In genomic region chr4:44694369-44694768, GRCm38 (mm10) we compare ENCODE assay signal across 22 mouse cellular contexts. TPM values are rescaled to one million over a fixed set of nuclear protein-coding genes. Genes with fewer than 3 reads are reported as not detected.
DNase-seq lines count a peak whose midpoint lies in the region; ATAC-seq and TF ChIP-seq lines count a peak whose summit lies in the region.
"Had no signal": no experiment of that assay in that cellular context is flagged by ENCODE, and none has a peak within 500 bp of the region (broad histone marks: within the 10 kb centered on the region; RNA-seq: fewer than 3 reads in every experiment).

No protein-coding gene starts in this region.

- no peak overlapping the region for H3K9ac ChIP-seq in forebrain, postnatal 0 days
- H3K9ac ChIP-seq in forebrain, embryonic 14.5 days (ENCODE audit: low read length) = no peak overlapping the region
- H3K9ac ChIP-seq in hindbrain, embryonic 13.5 days = no peak overlapping the region
- no peak overlapping the region for H3K9ac ChIP-seq in midbrain, embryonic 12.5 days (replicated peaks)
- H3K9ac ChIP-seq: embryonic facial prominence, embryonic 12.5 days; intestine, embryonic 15.5 days; limb, embryonic 12.5 days; liver, embryonic 12.5 days had no signal

- peak; percentile 64 for ATAC-seq in forebrain, postnatal 0 days
- ATAC-seq in forebrain, embryonic 14.5 days = no peak
- ATAC-seq in hindbrain, embryonic 13.5 days (ENCODE audit: low FRiP score) = no peak
- no peak for ATAC-seq in midbrain, embryonic 12.5 days (ENCODE audit: low FRiP score, low read depth)
- ATAC-seq: intestine, embryonic 15.5 days; liver, embryonic 12.5 days had no signal

- H3K36me3 ChIP-seq in forebrain, postnatal 0 days (ENCODE audit: insufficient read depth) = no peaks in the 10 kb centered on the region
- no peaks in the 10 kb centered on the region for H3K36me3 ChIP-seq in forebrain, embryonic 14.5 days (ENCODE audit: control insufficient read depth, insufficient read depth, low read length)
- no peaks in the 10 kb centered on the region for H3K36me3 ChIP-seq in hindbrain, embryonic 13.5 days
- H3K36me3 ChIP-seq in midbrain, embryonic 12.5 days = no peaks in the 10 kb centered on the region
- H3K36me3 ChIP-seq: embryonic facial prominence, embryonic 12.5 days; heart, embryonic 10.5 days; intestine, embryonic 15.5 days; limb, embryonic 12.5 days; liver, embryonic 12.5 days had no signal

- no peak for TF ChIP-seq CTCF in forebrain, postnatal 0 days (IDR thresholded peaks at IDR 0.05; ENCODE audit: low read depth)

- 37% methylated on average over 15 of the region's 15 CpGs for WGBS in forebrain, postnatal 0 days
- WGBS in forebrain, embryonic 14.5 days = 48% methylated on average over 15 of the region's 15 CpGs
- 37% methylated on average over 15 of the region's 15 CpGs for WGBS in hindbrain, embryonic 13.5 days
- WGBS in midbrain, embryonic 12.5 days = 33% methylated on average over 15 of the region's 15 CpGs

- H3K4me3 ChIP-seq in forebrain, postnatal 0 days (ENCODE audit: low read depth, low read length) = no peak overlapping the region
- H3K4me3 ChIP-seq in forebrain, embryonic 14.5 days (ENCODE audit: low read depth, low read length) = no peak overlapping the region
- no peak overlapping the region for H3K4me3 ChIP-seq in hindbrain, embryonic 13.5 days
- no peak overlapping the region for H3K4me3 ChIP-seq in midbrain, embryonic 12.5 days
- H3K4me3 ChIP-seq: embryonic facial prominence, embryonic 12.5 days; heart, embryonic 10.5 days; intestine, embryonic 15.5 days; limb, embryonic 12.5 days; liver, embryonic 12.5 days had no signal

- no peaks in the 10 kb centered on the region for H3K9me3 ChIP-seq in forebrain, postnatal 0 days (ENCODE audit: low read length)
- H3K9me3 ChIP-seq in forebrain, embryonic 14.5 days (replicated peaks; ENCODE audit: control insufficient read depth, low read length) = no peaks in the 10 kb centered on the region
- H3K9me3 ChIP-seq in hindbrain, embryonic 13.5 days = no peaks in the 10 kb centered on the region
- H3K9me3 ChIP-seq in midbrain, embryonic 12.5 days = no peaks in the 10 kb centered on the region
- H3K9me3 ChIP-seq: embryonic facial prominence, embryonic 12.5 days; heart, embryonic 10.5 days; intestine, embryonic 15.5 days; limb, embryonic 12.5 days; liver, embryonic 12.5 days had no signal

- no peak overlapping the region for H3K27ac ChIP-seq in forebrain, postnatal 0 days (ENCODE audit: low read depth, low read length)
- no peak overlapping the region for H3K27ac ChIP-seq in forebrain, embryonic 14.5 days (ENCODE audit: low read depth, low read length)
- H3K27ac ChIP-seq in hindbrain, embryonic 13.5 days = no peak overlapping the region
- H3K27ac ChIP-seq in midbrain, embryonic 12.5 days (replicated peaks) = no peak overlapping the region
- H3K27ac ChIP-seq: embryonic facial prominence, embryonic 12.5 days; heart, embryonic 10.5 days; intestine, embryonic 15.5 days; limb, embryonic 12.5 days; liver, embryonic 12.5 days had no signal

- no peak overlapping the region for H3K4me2 ChIP-seq in forebrain, postnatal 0 days (ENCODE audit: low read depth)
- no peak overlapping the region for H3K4me2 ChIP-seq in forebrain, embryonic 14.5 days (ENCODE audit: low read length)
- H3K4me2 ChIP-seq in hindbrain, embryonic 13.5 days = peak overlapping the region; percentile 2; the same call in 1 of the 2 replicates
- peak overlapping the region; percentile 22; the same call in 1 of the 2 replicates for H3K4me2 ChIP-seq in midbrain, embryonic 12.5 days (replicated peaks)
- H3K4me2 ChIP-seq: embryonic facial prominence, embryonic 12.5 days; intestine, embryonic 15.5 days; limb, embryonic 12.5 days; liver, embryonic 12.5 days had no signal

- no peaks in the 10 kb centered on the region for H3K4me1 ChIP-seq in forebrain, postnatal 0 days (ENCODE audit: insufficient read depth)
- H3K4me1 ChIP-seq in forebrain, embryonic 14.5 days (ENCODE audit: control insufficient read depth, insufficient read depth, low read length) = no peaks in the 10 kb centered on the region
- peaks cover 6% of the 10 kb centered on the region for H3K4me1 ChIP-seq in hindbrain, embryonic 13.5 days (replicated peaks)
- H3K4me1 ChIP-seq in midbrain, embryonic 12.5 days = peaks cover 5% of the 10 kb centered on the region; the same call in 1 of the 2 replicates
- H3K4me1 ChIP-seq: embryonic facial prominence, embryonic 12.5 days; heart, embryonic 10.5 days; intestine, embryonic 15.5 days; limb, embryonic 12.5 days; liver, embryonic 12.5 days had no signal

- H3K27me3 ChIP-seq in forebrain, postnatal 0 days (ENCODE audit: insufficient read depth, low read length) = peaks cover 39% of the 10 kb centered on the region
- H3K27me3 ChIP-seq in forebrain, embryonic 14.5 days (replicated peaks; ENCODE audit: control insufficient read depth, insufficient read depth, low read length) = peaks cover 19% of the 10 kb centered on the region
- H3K27me3 ChIP-seq in hindbrain, embryonic 13.5 days = peaks cover 65% of the 10 kb centered on the region
- peaks cover 67% of the 10 kb centered on the region for H3K27me3 ChIP-seq in midbrain, embryonic 12.5 days

- no peak for DNase-seq in forebrain, postnatal 0 days
- DNase-seq in forebrain, embryonic 14.5 days (ENCODE audit: low spot score) = no peak
- DNase-seq in left cerebral cortex, adult 9 months (ENCODE audit: low spot score in 2 of 2) = no peak
- no peak for DNase-seq in right cerebral cortex, postnatal 36 days (ENCODE audit: low spot score in 2 of 2)
- DNase-seq in adrenal gland, postnatal 25 days = no peak
- DNase-seq: cerebellum, adult 2 months; heart, postnatal 4 days; kidney, adult 8-10 months; kidney, postnatal 14 days; lung, adult 18-20 months; lung, postnatal 14 days; right cerebral cortex, postnatal 14 days; spleen, adult 18-20 months had no signal

RNA-seq across cellular contexts. Expression of gene Pax5, which starts 15.9 kb away (rescaled TPM):
- total RNA-seq in forebrain, postnatal 0 days (2014; rRNA removed) = 0.14 and 1.5 TPM in 2 replicates
- 0.01 TPM in 1 of 2 replicates, not detected in the other for polyA plus RNA-seq in forebrain, postnatal 0 days (2015; fragmentation: Nextera tagmentation; extraction: Ambion mirVana)
- 0.10 and 0.20 TPM in 2 replicates for polyA plus RNA-seq in forebrain, embryonic 14.5 days (2014; fragmentation: Nextera tagmentation; extraction: Ambion mirVana)
- polyA plus RNA-seq in hindbrain, embryonic 13.5 days (2015; fragmentation: Nextera tagmentation; extraction: Ambion mirVana) = 2.8 and 6.1 TPM in 2 replicates
- 6.2 and 9.0 TPM in 2 replicates for polyA plus RNA-seq in midbrain, embryonic 12.5 days (2016; fragmentation: Nextera tagmentation; extraction: Ambion mirVana)
- total RNA-seq in adrenal gland, postnatal 25 days (2021) = 0.48 and 1.4 TPM in 2 replicates
- total RNA-seq: gastrocnemius, adult 8-10 months; granulocyte monocyte progenitor cell, adult 5-6 weeks had no signal
- polyA plus RNA-seq: limb, embryonic 12.5 days had no signal

Comparison
In these comparisons a context has a peak if more than half of its experiments do, and no peak if none do; other contexts are left out.
1. H3K4me2 ChIP-seq: peak in hindbrain, embryonic 13.5 days (single experiment) and midbrain, embryonic 12.5 days (single experiment); none in forebrain, postnatal 0 days (single experiment) and forebrain, embryonic 14.5 days (single experiment).